In genomic region chr11:69062194-69062760, GRCm38 (mm10) we compare ENCODE assay signal across 8 mouse cellular contexts. TPM values are rescaled to one million over a fixed set of nuclear protein-coding genes. Genes with fewer than 3 reads are reported as not detected.
DNase-seq lines count a peak whose midpoint lies in the region; ATAC-seq lines count a peak whose summit lies in the region.

No protein-coding gene starts in this region.

- H3K9me3 ChIP-seq in embryonic facial prominence, embryonic 12.5 days, result no peaks in the 10 kb centered on the region
- no peaks in the 10 kb centered on the region for H3K9me3 ChIP-seq in heart, embryonic 14.5 days (ENCODE audit: control insufficient read depth, low read length)
- no peaks in the 10 kb centered on the region for H3K9me3 ChIP-seq in liver, embryonic 15.5 days (replicated peaks)
- H3K9me3 ChIP-seq in neural tube, embryonic 14.5 days (ENCODE audit: control insufficient read depth, low read length), result no peaks in the 10 kb centered on the region

- no peak for ATAC-seq in embryonic facial prominence, embryonic 12.5 days (ENCODE audit: insufficient number of reproducible peaks, insufficient read depth, low FRiP score, low TSS enrichment)
- no peak for ATAC-seq in heart, embryonic 14.5 days (ENCODE audit: insufficient number of reproducible peaks, insufficient read depth, low FRiP score, low read depth)
- no peak for ATAC-seq in liver, embryonic 15.5 days (ENCODE audit: insufficient read depth)
- ATAC-seq in neural tube, embryonic 14.5 days (ENCODE audit: low read depth), result no peak

- no peaks in the 10 kb centered on the region for H3K27me3 ChIP-seq in embryonic facial prominence, embryonic 12.5 days
- no peaks in the 10 kb centered on the region for H3K27me3 ChIP-seq in heart, embryonic 14.5 days (ENCODE audit: control insufficient read depth, insufficient read depth, low read length)
- no peaks in the 10 kb centered on the region for H3K27me3 ChIP-seq in liver, embryonic 15.5 days
- H3K27me3 ChIP-seq in neural tube, embryonic 14.5 days (ENCODE audit: control insufficient read depth, insufficient read depth, low read length), result no peaks in the 10 kb centered on the region

- no peak overlapping the region for H3K9ac ChIP-seq in embryonic facial prominence, embryonic 12.5 days
- H3K9ac ChIP-seq in heart, embryonic 14.5 days (ENCODE audit: low read length), result peak overlapping the region; percentile 62
- peak overlapping the region; percentile 40; the same call in 1 of the 2 replicates for H3K9ac ChIP-seq in liver, embryonic 15.5 days
- no peak overlapping the region for H3K9ac ChIP-seq in neural tube, embryonic 14.5 days (replicated peaks; ENCODE audit: low read depth, low read length)

- peak overlapping the region; percentile 80 for H3K4me3 ChIP-seq in embryonic facial prominence, embryonic 12.5 days
- H3K4me3 ChIP-seq in heart, embryonic 14.5 days (ENCODE audit: control insufficient read depth in 1 of 2, insufficient read depth in 1 of 2, low read depth in 1 of 2, low read length in 2 of 2), result peak overlapping the region; percentile 36 to 95; a peak in 3 of 4 replicates
- peak overlapping the region; percentile 67 for H3K4me3 ChIP-seq in liver, embryonic 15.5 days (replicated peaks)
- H3K4me3 ChIP-seq in neural tube, embryonic 14.5 days (ENCODE audit: low read depth, low read length), result peak overlapping the region; percentile 70

- no peaks in the 10 kb centered on the region for H3K36me3 ChIP-seq in embryonic facial prominence, embryonic 12.5 days
- no peaks in the 10 kb centered on the region for H3K36me3 ChIP-seq in heart, embryonic 14.5 days (ENCODE audit: control insufficient read depth, insufficient read depth, low read length)
- H3K36me3 ChIP-seq in liver, embryonic 15.5 days (replicated peaks), result no peaks in the 10 kb centered on the region
- no peaks in the 10 kb centered on the region for H3K36me3 ChIP-seq in neural tube, embryonic 14.5 days (ENCODE audit: control insufficient read depth, insufficient read depth, low read length)

- no peak overlapping the region for H3K27ac ChIP-seq in embryonic facial prominence, embryonic 12.5 days
- peak overlapping the region; percentile 44 to 79; a peak in 3 of 4 replicates for H3K27ac ChIP-seq in heart, embryonic 14.5 days (replicated peaks in 1 of 2; ENCODE audit: control insufficient read depth in 1 of 2, insufficient read depth in 1 of 2, low read depth in 2 of 2, low read length in 2 of 2)
- H3K27ac ChIP-seq in liver, embryonic 15.5 days (replicated peaks), result peak overlapping the region; percentile 90
- peak overlapping the region; percentile 52; the same call in 1 of the 2 replicates for H3K27ac ChIP-seq in neural tube, embryonic 14.5 days (ENCODE audit: low read depth, low read length)

- H3K4me2 ChIP-seq in embryonic facial prominence, embryonic 12.5 days (replicated peaks), result peak overlapping the region; percentile 56
- H3K4me2 ChIP-seq in heart, embryonic 14.5 days (ENCODE audit: low read length), result peak overlapping the region; percentile 84
- H3K4me2 ChIP-seq in liver, embryonic 15.5 days, result peak overlapping the region; percentile 99
- peak overlapping the region; percentile 79 for H3K4me2 ChIP-seq in neural tube, embryonic 14.5 days (ENCODE audit: low read depth, low read length)

- WGBS in embryonic facial prominence, embryonic 12.5 days, result under 1% methylated on average over 17 of the region's 17 CpGs
- under 1% methylated on average over 17 of the region's 17 CpGs for WGBS in heart, embryonic 14.5 days
- under 1% methylated on average over 17 of the region's 17 CpGs for WGBS in liver, embryonic 15.5 days (ENCODE audit: insufficient replicate concordance)
- 1% methylated on average over 17 of the region's 17 CpGs for WGBS in neural tube, embryonic 14.5 days

- peak; percentile 86 for DNase-seq in 416B (ENCODE audit: low read depth)
- DNase-seq in adrenal gland, adult 2 months, result peak; percentile 83
- DNase-seq in kidney, postnatal 10 days, result peak; percentile 85
- DNase-seq in thymus, postnatal 14 days, result peak; percentile 78

- H3K4me1 ChIP-seq in embryonic facial prominence, embryonic 12.5 days, result peaks cover 33% of the 10 kb centered on the region
- H3K4me1 ChIP-seq in heart, embryonic 14.5 days (ENCODE audit: control insufficient read depth in 2 of 2, insufficient read depth in 2 of 2, low read length in 2 of 2), result peaks cover 22 to 36% of the 10 kb centered on the region in 2 experiments
- H3K4me1 ChIP-seq in liver, embryonic 15.5 days (replicated peaks), result peaks cover 69% of the 10 kb centered on the region
- peaks cover 30% of the 10 kb centered on the region for H3K4me1 ChIP-seq in neural tube, embryonic 14.5 days (ENCODE audit: control insufficient read depth, insufficient read depth, low read length)

RNA-seq across cellular contexts. Expression of gene Borcs6, which starts 2.8 kb away (rescaled TPM):
- 10 to 100 TPM; 21.3 to 26.4 TPM for total RNA-seq in adrenal gland, adult 2 months (2021)
- 38.9 and 41.4 TPM in 2 replicates for polyA plus RNA-seq in adrenal gland, adult 2 months (2012; rRNA removed)
- 12.3 and 12.6 TPM in 2 replicates for polyA plus RNA-seq in embryonic facial prominence, embryonic 12.5 days (2016; fragmentation: Nextera tagmentation; extraction: Ambion mirVana)
- 13.0 and 14.1 TPM in 2 replicates for polyA plus RNA-seq in heart, embryonic 14.5 days (2014; fragmentation: Nextera tagmentation; extraction: Ambion mirVana)
- polyA plus RNA-seq in liver, embryonic 15.5 days (2015; fragmentation: Nextera tagmentation; extraction: Ambion mirVana), result 4.3 and 5.3 TPM in 2 replicates
- 16.1 and 17.7 TPM in 2 replicates for polyA plus RNA-seq in neural tube, embryonic 14.5 days (2014; fragmentation: Nextera tagmentation; extraction: Ambion mirVana)

RNA-seq across cellular contexts. Expression of gene Tmem107, which starts 8.3 kb away (rescaled TPM):
- 10 to 100 TPM in 1 of 2 experiments, 1 to 10 TPM in 1; 9.5 to 16.9 TPM for total RNA-seq in adrenal gland, adult 2 months (2021)
- polyA plus RNA-seq in adrenal gland, adult 2 months (2012; rRNA removed), result 46.6 and 49.1 TPM in 2 replicates
- 36.8 and 43.5 TPM in 2 replicates for polyA plus RNA-seq in embryonic facial prominence, embryonic 12.5 days (2016; fragmentation: Nextera tagmentation; extraction: Ambion mirVana)
- 33.5 and 34.4 TPM in 2 replicates for polyA plus RNA-seq in heart, embryonic 14.5 days (2014; fragmentation: Nextera tagmentation; extraction: Ambion mirVana)
- polyA plus RNA-seq in liver, embryonic 15.5 days (2015; fragmentation: Nextera tagmentation; extraction: Ambion mirVana), result 20.2 and 21.6 TPM in 2 replicates
- 24.7 and 27.7 TPM in 2 replicates for polyA plus RNA-seq in neural tube, embryonic 14.5 days (2014; fragmentation: Nextera tagmentation; extraction: Ambion mirVana)

RNA-seq across cellular contexts. Expression of gene Aurkb, which starts 16.8 kb away (rescaled TPM):
- total RNA-seq in adrenal gland, adult 2 months (2021), result 1 to 10 TPM; 1.7 to 2.8 TPM
- polyA plus RNA-seq in adrenal gland, adult 2 months (2012; rRNA removed), result 10.8 and 11.2 TPM in 2 replicates
- polyA plus RNA-seq in embryonic facial prominence, embryonic 12.5 days (2016; fragmentation: Nextera tagmentation; extraction: Ambion mirVana), result 148 and 152 TPM in 2 replicates
- 61.7 and 64.8 TPM in 2 replicates for polyA plus RNA-seq in heart, embryonic 14.5 days (2014; fragmentation: Nextera tagmentation; extraction: Ambion mirVana)
- 111 and 115 TPM in 2 replicates for polyA plus RNA-seq in liver, embryonic 15.5 days (2015; fragmentation: Nextera tagmentation; extraction: Ambion mirVana)
- 8.7 and 12.8 TPM in 2 replicates for polyA plus RNA-seq in neural tube, embryonic 14.5 days (2014; fragmentation: Nextera tagmentation; extraction: Ambion mirVana)

RNA-seq across cellular contexts. Expression of gene Vamp2, which starts 26.0 kb away (rescaled TPM):
- total RNA-seq in adrenal gland, adult 2 months (2021), result 100 to 1,000 TPM; 104 to 130 TPM
- 425 and 479 TPM in 2 replicates for polyA plus RNA-seq in adrenal gland, adult 2 months (2012; rRNA removed)
- 84.3 and 85.0 TPM in 2 replicates for polyA plus RNA-seq in embryonic facial prominence, embryonic 12.5 days (2016; fragmentation: Nextera tagmentation; extraction: Ambion mirVana)
- 81.5 and 93.9 TPM in 2 replicates for polyA plus RNA-seq in heart, embryonic 14.5 days (2014; fragmentation: Nextera tagmentation; extraction: Ambion mirVana)
- polyA plus RNA-seq in liver, embryonic 15.5 days (2015; fragmentation: Nextera tagmentation; extraction: Ambion mirVana), result 14.9 and 19.6 TPM in 2 replicates
- polyA plus RNA-seq in neural tube, embryonic 14.5 days (2014; fragmentation: Nextera tagmentation; extraction: Ambion mirVana), result 337 and 385 TPM in 2 replicates

RNA-seq across cellular contexts. Expression of gene Per1, which starts 32.7 kb away (rescaled TPM):
- 10 to 100 TPM; 55.0 to 75.9 TPM for total RNA-seq in adrenal gland, adult 2 months (2021)
- 41.3 and 76.1 TPM in 2 replicates for polyA plus RNA-seq in adrenal gland, adult 2 months (2012; rRNA removed)
- 11.4 and 11.5 TPM in 2 replicates for polyA plus RNA-seq in embryonic facial prominence, embryonic 12.5 days (2016; fragmentation: Nextera tagmentation; extraction: Ambion mirVana)
- polyA plus RNA-seq in heart, embryonic 14.5 days (2014; fragmentation: Nextera tagmentation; extraction: Ambion mirVana), result 16.0 and 17.8 TPM in 2 replicates
- 6.4 and 7.6 TPM in 2 replicates for polyA plus RNA-seq in liver, embryonic 15.5 days (2015; fragmentation: Nextera tagmentation; extraction: Ambion mirVana)
- polyA plus RNA-seq in neural tube, embryonic 14.5 days (2014; fragmentation: Nextera tagmentation; extraction: Ambion mirVana), result 6.5 and 9.4 TPM in 2 replicates

Comparison
In these comparisons a context has a peak if more than half of its experiments do, and no peak if none do; other contexts are left out.
1. H3K9ac ChIP-seq: peak in heart, embryonic 14.5 days (single experiment) and liver, embryonic 15.5 days (single experiment); none in embryonic facial prominence, embryonic 12.5 days (single experiment) and neural tube, embryonic 14.5 days (single experiment).
2. Peak in every context shown above with its lines, with median percentiles within 50 percentile points of each other: DNase-seq, H3K4me2 ChIP-seq and H3K4me3 ChIP-seq.